Mouse (Mus musculus) T-helper 17 cell (primary cell): ENCODE measurements around the gene Gpr62.

ENCODE experiments used
- in situ Hi-C, 2 experiments: fragments of 300-600 bp; cut with MboI, MseI; formaldehyde crosslinking; loops; 1 replicate in 1 of 2; 2 replicates in 1 of 2; pipeline ENCODE4 v1.15.1; 2025; ENCODE audit warnings: high pct_unique_total_duplicates in 2 of 2

Gene Gpr62

DNA sequence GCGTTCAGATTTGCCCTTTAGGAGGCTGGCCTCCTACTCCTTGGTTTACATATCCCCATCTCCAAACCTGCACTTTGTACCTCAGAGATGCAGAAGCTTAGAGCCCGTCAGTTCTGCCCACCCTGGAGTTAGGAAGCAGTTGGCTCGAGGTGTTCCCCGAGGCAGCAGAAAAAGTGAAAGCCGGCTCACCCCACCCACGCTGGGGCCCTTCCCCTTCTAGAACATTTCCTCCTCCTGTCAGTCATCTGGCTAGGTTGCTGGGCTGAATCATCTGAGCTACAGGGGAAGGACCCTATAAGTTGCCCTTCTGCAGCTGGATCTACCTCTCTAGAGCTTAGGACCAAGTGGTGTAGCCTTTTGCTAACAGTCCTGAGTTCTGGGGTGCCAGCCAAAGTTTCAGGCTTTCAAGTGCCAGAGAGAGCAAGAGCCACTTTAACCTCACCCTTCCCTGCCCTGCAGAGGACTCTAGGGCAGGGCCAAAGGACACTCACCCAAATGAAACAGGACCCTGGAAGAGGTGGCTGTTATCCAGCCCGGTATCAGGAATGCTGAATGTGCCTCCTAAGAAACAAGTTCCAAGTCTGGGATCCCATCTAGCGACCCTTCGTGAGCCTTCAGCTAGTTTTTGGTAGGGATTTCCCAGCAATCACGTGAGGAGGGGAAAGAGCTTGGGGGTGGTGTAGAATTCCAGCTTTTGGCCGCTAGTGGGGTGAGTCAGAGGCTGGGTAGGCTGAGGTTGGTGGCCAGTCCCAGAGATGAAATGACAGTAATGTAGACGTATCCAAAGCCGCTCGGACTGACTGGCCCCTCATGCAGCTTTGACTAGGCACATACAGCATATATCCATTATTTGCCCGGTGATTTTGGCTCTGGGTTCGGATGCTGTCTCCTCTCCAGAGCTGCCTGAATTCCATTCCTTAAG lies 10.5 kb upstream of the Gpr62 start:
- in situ Hi-C loops: loop anchor here (5.0 to 10.0 kb wide), 3 partner anchors 34 to 1499 kb away; partner anchors contain the start of gene Uba7 (in 1 of the 2)

DNA sequence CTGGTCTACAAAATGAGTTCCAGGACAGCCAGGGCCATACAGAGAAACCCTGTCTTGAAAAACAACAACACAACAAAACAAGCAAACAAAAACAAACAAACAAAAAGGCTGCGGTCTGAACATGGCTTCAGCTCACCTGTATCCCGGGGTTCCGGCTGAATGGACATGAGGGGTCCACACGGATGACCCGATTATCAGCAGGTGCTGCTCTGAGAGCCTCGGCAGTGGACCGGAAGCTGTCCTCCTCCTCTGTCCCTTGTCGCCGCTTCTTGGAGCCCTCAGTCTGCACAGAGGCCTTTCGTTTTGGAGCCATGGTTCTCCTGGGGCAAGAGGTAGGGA lies 9.9 kb upstream of the Gpr62 start, which contains the start of gene Rrp9:
Gene Rrp9 (plus strand): TSS at position 301 of the 339 bp plus-strand sequence.
- in situ Hi-C loops: loop anchor here (5.0 to 10.0 kb wide), 3 partner anchors 33 to 1499 kb away; partner anchors contain the start of gene Uba7 (in 1 of the 2)

DNA sequence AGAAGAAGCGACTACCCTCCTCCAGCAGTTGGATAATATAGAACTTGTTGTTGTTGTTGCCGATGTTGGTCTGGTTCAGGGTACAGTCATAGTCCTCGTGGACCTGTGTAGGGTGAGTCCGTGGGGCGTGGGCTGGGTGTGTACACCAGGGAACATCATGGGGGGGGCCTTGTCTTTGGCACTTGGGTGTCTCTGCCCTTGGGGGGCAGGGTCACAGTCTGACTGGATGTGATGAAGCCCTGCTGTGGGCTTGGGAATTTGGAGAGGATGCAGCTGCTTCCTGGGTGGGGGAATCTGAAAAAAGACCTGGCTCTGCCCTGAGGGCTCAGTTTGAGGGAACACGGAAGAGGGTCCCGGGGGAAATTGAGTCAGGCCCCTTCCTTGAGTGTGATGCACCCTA lies 9.3 kb upstream of the Gpr62 start:
- in situ Hi-C loops: loop anchor here (5.0 to 10.0 kb wide), 3 partner anchors 33 to 1500 kb away; partner anchors contain the start of gene Uba7 (in 1 of the 2)

DNA sequence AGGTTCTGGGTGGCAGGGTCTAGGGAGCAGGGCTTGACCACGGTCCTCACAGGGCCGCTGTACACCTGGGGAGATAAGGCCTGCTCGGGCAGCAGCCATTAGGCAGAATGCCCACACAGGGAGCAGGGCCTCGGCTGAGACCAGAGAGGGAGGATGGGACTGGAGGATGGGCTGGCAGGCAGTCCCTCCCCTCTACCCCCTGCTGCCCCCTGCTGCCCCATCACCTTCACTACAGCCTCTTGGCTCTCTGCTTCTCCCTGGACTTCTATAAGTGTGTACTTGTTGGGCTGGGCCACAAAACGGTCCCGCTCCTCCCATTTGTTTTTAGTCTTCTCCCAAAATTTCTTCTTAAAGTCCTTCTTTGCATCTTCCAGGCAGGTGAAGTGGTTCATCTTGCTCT lies 8.7 kb upstream of the Gpr62 start:
- in situ Hi-C loops: loop anchor here in 1 of 2 experiments (5.0 to 10.0 kb wide), 2 partner anchors 37 to 1500 kb away; partner anchors contain the start of genes Acy1 and Uba7

DNA sequence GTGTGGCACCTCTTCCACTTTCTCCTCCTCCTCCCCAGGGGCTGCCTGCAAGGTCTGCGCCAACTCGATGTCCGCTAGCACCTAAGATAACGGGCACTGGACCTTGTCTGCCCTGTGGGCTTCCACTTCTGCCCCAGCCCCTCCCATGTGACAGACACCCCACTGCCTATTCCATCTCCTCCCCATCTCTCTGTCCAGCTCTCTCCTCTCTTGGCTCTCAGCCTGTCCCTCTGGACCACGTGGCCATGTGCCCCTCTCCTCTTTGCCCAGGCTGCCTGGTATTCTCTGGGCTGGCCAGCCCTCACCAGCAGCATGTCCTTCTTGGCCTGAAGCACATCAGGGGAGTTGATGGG lies 8.0 kb upstream of the Gpr62 start:
- in situ Hi-C loops: loop anchor here in 1 of 2 experiments (5.0 to 10.0 kb wide), 2 partner anchors 36 to 1501 kb away; partner anchors contain the start of genes Acy1 and Uba7

DNA sequence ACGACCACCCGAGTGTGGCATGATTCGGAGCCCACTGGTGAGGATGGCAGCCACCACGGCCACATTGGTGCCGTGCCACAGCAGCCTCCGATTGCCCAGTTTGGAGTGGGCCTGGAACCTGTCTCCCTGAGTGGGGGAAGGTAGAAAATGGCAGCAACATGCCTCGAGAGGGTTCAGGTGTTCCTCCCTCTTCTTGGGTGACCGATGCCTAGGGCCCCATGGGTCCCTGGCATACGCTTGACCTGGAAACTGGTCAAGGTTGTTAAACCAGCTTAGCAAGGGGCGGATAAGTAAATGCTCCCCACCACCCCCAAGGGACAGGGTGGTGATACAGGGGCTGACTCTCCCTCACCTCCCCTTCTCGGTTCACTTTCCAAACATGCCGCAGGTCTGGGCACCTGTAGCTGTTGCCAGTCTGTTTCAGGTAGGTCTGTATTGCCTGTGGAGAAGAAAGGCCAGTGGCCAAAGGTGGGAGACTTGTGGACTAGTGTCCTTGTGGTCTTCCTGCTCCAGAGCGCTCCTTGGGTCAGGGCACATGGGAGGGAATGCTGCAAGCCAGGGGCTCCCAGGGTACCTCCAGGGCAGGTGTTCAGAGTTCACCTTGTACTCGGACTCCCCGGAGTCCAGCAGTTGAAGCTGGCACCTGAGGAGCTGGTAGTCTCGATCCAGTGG lies 7.5 kb upstream of the Gpr62 start:
- in situ Hi-C loops: loop anchor here in 1 of 2 experiments (5.0 to 10.0 kb wide), 2 partner anchors 36 to 1502 kb away; partner anchors contain the start of genes Acy1 and Uba7

DNA sequence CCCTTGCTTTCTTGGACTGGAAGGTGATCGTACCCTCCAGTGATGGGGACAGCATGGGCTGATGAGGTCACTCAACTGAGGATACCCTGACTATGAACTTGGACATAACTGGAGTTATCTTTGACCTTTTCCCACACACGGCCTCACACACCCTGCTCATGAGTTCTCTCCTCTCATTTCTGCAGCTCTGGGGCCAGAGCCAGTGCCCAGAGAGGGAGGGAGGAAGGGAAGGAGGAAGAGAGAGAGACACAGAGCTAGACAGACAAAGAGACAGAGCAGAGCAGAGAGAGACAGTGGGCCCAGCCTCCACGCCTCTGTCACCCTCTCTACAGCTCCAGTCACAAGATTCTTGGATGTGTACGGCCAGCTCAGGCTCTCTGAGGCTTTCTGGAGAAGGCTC lies 6.6 kb upstream of the Gpr62 start:
- in situ Hi-C loops: loop anchor here in 1 of 2 experiments (5.0 to 10.0 kb wide), 2 partner anchors 35 to 1502 kb away; partner anchors contain the start of genes Acy1 and Uba7

DNA sequence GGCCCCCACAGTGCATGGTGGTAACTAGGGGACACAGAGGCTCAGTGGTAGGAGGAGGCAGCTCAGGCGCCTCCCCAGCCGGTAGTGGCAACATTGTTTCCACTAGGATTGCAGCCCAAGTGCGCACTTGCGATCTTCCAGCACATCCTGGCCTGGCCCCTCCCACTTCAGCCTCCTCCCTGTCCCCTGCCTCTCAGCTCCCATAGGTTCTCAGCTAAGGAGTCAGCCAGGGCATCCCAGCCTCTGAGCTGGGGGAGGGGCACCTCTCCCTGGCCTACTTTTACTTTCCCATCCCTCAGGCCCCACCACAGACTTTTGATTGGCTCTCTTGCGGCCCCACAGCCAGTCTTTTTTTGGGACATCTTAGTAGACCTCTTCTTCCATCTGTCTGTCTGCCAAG lies 6.2 kb upstream of the Gpr62 start:
- in situ Hi-C loops: loop anchor here in 1 of 2 experiments (5.0 to 10.0 kb wide), 2 partner anchors 35 to 1503 kb away; partner anchors contain the start of genes Acy1 and Uba7

DNA sequence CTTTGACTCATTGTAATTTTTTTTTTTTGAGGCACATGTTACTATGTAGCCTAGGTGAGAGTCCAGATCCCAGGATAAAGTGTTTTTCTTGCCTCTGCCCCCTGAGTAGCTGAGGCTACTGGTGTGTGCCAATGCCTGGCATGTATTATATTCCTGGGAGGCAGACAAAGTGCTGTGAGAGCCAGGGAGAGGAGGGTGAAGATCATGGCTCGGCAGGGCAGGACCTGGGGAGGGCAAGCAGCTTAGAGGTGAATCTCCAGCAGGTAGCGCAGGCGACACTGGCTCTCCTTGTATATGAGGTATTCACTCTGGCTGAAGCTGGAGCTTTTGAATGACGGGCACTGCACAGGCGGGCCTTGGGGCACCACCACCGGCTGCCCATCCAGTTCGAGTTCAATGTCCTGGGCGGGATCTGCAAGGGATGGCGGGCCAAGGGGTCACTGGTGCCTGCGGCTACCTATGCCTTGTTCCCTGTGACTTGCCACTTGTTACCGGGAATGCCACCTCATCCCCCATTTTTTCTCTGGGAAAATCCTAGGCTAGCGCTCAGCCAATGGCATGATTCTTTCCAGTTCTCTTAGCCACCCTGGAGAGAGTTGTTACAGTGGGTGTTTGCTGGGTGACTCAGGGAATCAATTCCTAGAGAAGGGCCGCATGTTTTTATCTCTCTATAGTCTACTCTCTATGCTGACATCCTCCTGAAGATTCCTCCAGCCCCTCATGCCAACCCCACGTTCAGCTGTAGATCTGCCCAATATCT lies 5.4 kb upstream of the Gpr62 start:
- in situ Hi-C loops: loop anchor here in 1 of 2 experiments (5.0 to 10.0 kb wide), 2 partner anchors 34 to 1504 kb away; partner anchors contain the start of genes Acy1 and Uba7

DNA sequence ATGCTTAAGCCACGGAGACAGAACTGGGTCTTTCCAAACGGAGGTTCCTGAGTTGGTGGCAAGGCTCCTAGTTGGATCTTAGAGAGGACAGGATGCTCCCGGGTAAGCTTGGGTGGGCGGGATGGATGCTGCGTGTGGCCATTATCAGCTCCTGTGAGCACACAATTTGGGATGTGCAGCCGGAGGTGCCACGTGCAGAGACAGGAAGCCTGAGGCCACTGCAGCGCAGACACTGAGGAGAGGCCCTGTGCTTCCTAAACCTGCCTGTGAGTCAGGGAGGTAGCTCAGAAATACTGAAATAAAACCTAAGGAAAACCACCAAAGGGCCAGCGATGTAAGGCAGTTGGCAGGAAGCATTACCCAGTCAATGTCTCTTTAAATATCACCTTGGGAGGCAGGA lies 4.0 kb upstream of the Gpr62 start:
- in situ Hi-C loops: loop anchor here in 1 of 2 experiments (5.0 to 10.0 kb wide), 2 partner anchors 32 to 1505 kb away; partner anchors contain the start of genes Acy1 and Uba7

DNA sequence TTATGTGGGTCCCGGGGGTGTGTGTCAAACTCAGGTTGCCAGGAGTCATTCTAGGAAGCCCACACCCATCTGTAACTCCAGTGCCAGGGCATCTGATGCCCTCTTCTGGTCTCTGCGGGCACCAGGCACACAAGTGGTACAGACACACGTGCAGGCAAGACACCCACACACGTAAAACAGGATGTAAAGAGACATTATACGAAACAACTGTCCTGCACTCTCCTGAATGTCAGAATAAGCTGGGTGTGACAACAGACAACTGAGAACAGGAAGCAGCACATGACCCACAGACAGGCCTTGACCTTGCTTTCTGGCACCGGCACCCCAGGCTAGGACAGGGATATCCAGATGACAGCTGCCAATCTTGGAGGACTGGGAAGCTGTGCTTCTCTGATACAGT lies 3.6 kb upstream of the Gpr62 start:
- in situ Hi-C loops: no loop called here

DNA sequence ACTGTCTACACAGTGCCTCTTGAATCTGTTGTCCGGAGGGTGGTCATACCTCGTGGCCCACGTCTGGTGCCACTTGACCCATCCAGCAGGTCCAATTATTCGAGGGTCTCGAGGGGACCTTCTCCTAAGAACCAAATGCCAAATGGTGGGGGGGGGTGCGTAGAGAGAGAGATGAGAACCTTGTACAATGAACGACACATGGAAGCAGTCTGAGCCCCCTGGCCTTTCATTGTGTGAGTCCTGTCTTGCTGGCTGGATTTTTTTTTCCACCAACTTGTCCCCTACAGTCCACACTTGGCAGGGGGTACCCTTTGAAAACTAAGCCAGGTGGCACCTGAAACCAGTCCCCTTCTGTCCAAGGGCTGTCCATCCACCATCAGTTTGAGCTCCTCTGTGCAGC lies 2.0 kb upstream of the Gpr62 start:
- in situ Hi-C loops: no loop called here

DNA sequence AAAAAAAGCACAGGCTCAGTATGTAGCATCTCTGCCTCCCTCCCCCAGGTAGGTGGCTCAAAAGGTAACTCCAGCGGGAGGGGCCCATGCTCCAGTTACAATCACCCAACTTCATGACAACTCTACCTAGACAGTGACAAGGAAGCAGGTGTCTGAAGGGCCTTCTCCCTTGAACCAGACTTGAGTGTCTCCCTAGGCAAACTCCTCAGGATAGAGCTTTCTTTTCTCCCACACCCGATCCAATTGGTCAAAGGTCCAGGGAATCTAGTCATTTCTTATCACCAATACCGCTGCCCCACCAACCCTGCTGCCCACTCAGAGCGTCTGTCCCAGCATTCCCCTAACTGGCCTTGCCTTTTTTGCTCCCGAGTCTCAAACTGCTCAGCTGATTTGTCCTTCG lies 983 bp upstream of the Gpr62 start:
- in situ Hi-C loops: no loop called here

DNA sequence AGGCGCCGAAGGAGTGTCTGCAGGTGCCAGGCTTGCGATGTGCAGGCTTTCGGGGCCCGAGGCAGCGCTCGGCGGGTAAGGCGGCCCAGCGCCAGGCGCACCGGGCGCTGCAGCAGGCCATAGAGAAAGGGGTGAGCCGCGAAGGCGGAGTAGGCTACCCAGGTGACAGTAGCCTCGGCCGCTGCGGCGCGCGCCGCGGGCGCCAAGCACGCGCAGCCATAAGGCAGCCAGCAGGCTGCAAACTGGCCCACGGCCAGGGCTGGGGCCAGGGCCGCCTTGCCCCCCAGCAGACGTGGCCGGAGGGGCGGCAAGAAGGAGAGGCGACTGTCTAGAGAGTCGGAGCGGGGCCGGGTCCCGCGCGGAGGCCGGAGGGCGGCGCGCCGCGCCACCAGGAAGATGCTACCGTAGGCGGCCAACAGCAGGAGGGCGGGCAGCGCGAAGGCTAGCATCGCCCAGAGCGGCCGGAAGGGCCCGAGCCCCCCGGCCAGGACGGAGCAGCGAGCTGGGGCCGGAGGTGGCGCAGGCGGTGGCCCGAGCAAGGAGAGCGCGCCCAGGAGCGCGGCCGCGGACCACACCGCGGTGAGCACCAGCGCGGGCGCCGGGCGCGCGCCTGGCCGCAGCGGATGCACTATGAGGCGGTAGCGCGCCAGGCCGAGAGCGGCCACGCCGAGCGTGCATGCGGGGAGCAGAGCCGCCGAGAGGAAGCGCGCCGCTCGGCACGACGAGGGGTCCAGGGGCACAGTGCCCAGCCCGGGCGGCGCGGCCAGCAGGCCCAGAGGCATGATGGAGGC lies 792 bp downstream of the Gpr62 start:
- in situ Hi-C loops: no loop called here

DNA sequence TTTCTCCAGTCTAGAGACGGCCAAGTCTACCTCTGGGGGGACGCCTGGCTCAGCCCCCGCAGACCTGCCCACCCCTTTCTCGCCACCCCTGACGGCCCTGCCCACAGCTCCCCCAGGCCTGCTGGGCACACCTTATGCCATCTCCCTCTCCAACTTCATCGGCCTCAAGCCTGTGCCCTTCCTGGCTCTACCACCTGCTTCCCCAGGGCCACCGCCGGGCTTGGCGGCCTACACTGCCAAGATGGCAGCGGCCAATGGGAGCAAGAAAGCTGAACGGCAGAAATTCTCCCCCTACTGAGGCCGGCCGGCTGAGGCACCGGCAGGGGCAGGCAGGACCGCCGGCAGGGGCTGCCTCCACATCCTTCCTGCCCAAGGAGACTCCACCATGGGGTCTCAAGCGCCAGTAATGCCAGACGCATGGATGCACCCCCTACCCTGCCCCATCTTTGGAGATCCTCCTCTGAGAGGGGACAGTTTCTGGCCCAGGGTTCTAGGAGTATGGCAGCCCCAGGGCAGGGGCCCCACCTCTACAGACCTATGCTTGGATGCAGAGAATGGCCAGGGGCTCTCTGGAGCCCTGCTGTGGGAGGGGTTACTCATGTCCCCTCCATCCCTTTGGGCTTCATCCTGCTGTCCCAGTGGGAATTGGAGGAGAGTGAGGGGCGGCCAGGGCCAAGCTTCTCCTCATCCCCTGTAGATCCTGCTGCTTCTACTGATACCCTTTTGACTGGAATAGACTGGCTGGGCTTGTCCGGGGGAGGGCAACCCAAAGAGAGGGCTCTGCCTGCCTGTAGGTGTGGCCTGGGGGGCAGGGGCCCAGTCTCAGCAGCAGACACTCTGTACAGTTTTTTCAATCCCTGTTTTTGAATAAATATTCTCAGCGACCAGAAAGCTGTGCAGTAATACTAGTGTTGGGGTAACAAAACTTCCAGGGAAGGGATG lies 2.3 kb downstream of the Gpr62 start:
- in situ Hi-C loops: no loop called here

DNA sequence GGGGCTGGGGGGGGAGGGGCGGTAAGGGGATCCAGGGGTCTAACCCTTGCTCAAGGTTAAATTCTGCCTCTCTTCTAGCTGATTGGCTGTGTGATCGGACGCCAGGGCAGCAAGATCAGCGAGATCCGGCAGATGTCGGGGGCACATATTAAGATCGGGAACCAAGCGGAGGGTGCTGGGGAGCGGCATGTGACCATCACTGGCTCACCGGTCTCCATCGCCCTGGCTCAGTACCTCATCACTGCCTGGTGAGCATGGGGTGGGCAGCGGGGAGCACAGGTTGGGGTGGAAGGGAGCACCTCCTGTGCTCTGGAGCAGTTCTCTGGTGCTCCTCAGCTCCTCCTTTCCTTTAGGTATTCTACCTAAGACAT lies 3.3 kb downstream of the Gpr62 start:
- in situ Hi-C loops: no loop called here

DNA sequence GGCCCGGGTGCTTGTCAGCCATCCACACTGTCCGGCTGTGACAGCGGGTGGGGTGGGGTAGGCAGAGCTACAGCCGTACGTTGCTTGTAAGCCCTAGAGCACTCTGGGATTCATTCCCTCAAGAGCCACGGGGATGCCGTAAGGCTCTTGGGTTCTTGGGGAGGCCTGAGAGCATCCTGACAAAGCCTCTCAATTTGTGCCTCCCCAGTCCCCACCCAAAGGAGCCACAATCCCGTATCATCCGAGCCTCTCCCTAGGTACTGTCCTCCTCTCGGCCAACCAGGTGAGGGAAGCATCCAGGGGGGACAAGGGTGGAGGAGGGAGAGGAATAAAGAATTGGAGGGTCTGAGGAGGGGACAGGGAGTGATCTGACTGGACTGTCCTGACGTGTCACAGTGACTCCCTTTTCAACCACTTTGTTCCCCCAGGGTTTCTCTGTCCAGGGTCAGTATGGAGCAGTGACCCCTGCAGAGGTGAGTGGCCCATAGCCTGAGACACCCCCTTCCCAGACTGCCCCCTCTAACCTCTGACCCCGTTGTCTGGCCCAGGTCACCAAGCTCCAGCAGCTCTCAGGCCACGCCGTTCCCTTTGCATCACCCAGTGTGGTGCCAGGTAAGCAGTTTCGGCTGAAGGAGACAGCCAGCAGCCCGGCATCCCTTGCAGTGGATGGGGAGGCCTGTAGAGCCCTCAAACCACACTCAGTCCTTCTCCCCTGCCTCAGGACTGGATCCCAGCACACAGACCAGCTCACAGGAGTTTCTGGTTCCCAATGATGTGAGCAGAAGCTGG lies 3.9 kb downstream of the Gpr62 start:
- in situ Hi-C loops: no loop called here

DNA sequence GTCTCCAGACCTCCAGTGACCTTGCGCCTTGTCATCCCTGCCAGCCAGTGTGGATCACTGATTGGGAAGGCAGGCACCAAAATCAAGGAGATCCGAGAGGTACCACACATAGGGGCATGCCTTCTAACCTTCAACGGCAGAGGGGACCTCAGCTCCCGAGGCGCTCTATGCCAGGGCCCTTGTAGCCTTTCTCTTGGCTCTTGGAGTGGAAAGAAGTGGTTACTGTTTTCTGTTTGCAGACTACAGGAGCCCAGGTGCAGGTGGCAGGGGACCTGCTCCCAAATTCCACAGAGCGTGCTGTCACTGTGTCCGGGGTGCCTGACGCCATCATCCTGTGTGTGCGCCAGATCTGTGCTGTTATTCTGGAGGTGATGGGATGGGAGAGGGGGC lies 4.7 kb downstream of the Gpr62 start:
- in situ Hi-C loops: no loop called here
